Mouse (Mus musculus) activated CD4-positive, CD25-positive, alpha-beta regulatory T cell, adult 9 weeks (primary cell): ENCODE measurements around the gene Rpl9. TPM values are rescaled to one million over a fixed set of nuclear protein-coding genes. Genes with fewer than 3 reads are reported as not detected.

Source experiments
- polyA plus RNA-seq: library from polyadenylated mRNA; unstranded; fragments of 100-300 nt; shearing (Covaris generic); gene quantifications from one replicate; pipeline ENCODE4 v1.2.1, GENCODE M21; 2017

Gene Rpl9
- polyA plus RNA-seq, result 1,143 TPM

GRCm38 (mm10) chr5:65390648-65391644, at the start of gene Rpl9, which contains the start of gene Lias:
TSS of gene Rpl9 (minus strand) at chr5:65391444.
TSS of gene Lias (plus strand) at chr5:65391497.

DNA sequence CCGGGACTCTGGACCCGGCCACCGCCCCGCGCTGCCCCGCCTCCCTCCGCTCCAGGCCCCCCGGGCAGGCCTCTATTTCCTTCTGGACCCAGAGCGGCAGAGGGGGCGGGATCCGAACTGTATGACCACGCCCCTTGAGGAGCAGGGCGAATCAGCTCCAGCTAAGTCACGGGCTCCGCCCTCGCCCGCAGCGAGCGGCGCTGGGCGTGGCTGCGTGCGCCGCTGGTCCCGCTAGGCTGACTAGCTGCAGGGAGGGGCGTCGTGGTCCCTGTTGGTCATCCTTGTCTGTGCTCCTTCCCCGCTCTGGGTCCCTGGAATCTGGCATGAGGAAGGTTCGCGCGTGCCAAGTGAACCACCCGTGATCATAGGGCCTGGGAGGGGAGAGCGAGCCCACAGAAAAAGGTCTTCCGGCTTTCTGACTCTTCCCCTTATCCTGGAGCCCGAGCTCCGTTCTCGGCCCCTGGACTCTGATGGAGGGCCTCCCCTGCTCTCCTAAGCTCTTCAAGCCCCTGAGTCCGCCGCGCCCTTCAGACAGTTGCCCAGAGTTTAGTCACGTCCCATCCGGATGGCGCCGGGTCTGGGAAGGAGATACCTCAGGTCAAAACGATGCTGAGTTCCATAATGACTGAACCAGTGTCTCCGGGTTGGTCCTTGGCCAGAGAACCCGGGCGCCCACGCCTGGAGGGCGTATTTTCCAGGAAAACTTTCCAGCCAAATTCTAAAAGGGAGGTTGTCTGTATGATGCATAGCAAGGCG, 44.7 kb upstream of the Rpl9 start, which contains the start of gene Ugdh:
Gene Ugdh, minus strand, starts transcription at position 144 of the 756 bp plus-strand sequence.

GRCm38 (mm10) chr5:65348168-65348567, 43.1 kb downstream of the Rpl9 start, which contains the start of gene Klb:
TSS of gene Klb (plus strand) at chr5:65348314.

Other genes with a start within 250 kb of the Rpl9 start
- 6.8 TPM for gene Wdr19, start 191.7 kb downstream of the Rpl9 start, polyA plus RNA-seq
- gene Rfc1, start 55.8 kb downstream of the Rpl9 start, polyA plus RNA-seq, result 61.6 TPM
- gene Klb, start 43.1 kb downstream of the Rpl9 start, polyA plus RNA-seq, result not detected
- gene Lias, start 53 bp upstream of the Rpl9 start, polyA plus RNA-seq, result 48.4 TPM
- gene Ugdh, start 44.5 kb upstream of the Rpl9 start, polyA plus RNA-seq, result 45.9 TPM
- gene Gm43552, start 101.4 kb upstream of the Rpl9 start, polyA plus RNA-seq, result not detected
- 178 TPM for gene Smim14, start 145.7 kb upstream of the Rpl9 start, polyA plus RNA-seq
- 126 TPM for gene Ube2k, start 145.8 kb upstream of the Rpl9 start, polyA plus RNA-seq